Mouse (Mus musculus): ENCODE results near the gene Folr1.

Folr1 gene

DNA sequence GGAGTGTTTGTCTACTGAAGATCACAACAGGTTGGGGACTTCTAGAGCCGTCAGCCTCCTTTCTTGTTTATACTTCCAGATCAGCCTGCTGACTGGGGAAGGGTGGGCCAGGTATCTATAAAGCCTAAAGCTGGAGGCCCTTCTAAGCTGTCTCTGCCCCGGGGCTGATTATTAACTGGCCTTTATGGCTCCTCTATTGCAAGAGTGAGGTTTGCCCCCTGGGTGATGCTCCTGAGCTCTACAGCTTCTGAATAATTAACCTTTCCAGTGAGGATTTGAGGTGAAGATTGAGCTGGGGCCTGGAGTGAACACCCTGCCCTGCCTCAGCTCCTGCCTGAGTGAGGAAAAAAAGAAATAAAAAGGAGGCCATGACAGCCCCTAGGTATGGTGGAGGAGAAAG lies at the start of gene Folr1:
Folr1 (minus strand) TSS at position 160 of the 400 bp plus-strand sequence.
- no peak for DNase-seq (ENCODE audit: low spot score in 2 of 2)

DNA sequence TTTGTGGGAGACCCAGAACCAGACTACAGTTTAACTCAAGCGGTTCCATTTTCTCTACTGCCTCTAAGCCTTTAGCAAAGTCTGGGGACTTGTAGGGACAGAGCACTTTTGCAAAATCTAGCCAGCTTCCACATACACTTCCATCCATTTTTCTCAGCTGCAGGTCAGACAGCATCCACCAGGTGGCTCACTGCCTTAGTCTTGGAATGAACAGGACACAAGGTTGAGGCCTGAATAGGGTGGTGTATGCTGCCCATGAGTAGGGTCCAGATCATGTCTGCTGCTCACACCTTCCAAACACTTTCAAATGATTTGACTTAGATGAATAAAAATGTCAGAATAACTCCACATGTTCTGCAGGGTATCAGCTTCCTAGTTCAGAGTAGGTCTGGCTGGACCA lies 47.5 kb upstream of the Folr1 start:
- peak in 1 of 2 experiments; percentile 48 for DNase-seq (ENCODE audit: low spot score in 2 of 2)

DNA sequence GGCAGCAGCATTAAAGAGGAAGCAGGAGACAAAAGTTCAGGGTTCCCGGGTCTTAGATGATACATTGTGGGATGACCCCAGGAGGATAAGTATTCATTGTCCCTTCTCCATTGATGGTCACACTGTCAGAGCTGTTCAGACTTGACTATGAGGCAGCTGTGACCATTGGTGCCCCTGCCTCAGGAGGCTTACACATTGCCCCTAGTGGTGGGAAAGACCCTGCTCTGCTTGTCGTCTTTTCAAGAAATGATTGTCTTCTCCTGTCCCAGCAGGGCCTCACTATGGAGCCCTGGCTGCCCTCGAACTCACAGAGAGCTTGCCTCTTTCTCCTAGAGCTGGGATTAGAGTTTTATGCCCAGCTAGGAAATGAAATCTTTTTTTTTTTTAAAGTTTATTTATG lies 41.4 kb upstream of the Folr1 start:
- no peak for DNase-seq (ENCODE audit: low spot score in 2 of 2)

DNA sequence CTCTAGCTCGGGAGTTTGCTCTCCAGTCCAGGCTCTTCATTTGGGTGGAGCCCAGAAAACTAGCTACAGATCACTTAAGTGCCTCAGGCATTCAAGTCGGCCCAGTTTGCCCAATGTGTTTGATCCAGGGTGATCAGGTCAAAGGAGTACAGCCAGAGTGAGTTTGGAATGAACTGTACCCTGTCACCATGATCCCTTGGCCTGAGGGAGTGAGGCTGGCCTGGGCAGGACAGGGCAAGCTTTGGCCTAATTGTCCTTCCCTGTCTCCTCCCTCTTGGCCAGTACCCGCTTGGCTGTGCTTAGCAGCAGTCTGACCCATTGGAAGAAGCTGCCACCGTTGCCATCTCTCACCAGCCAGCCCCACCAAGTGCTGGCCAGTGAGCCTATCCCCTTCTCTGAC lies 39.5 kb upstream of the Folr1 start:
- DNase-seq (ENCODE audit: low spot score in 2 of 2): no peak

DNA sequence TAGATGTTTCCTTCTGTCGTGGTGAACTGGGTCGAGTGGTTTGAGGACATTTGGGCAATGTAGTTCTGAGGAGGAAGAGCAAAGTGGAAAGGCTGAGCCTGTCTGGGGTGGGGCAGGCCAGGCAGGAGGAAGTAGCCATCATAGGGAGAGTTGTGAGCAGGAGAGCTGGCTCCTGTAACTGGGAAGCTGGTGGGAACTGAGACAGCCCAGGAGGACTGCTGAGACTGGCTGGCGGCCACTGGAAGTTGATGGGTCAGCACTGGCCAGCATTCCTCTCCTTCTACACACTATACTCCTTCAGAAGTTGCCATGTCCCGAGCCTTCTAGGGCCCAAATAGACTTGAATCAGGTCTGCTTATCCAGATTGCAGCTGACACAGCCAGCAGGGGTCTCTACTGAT lies 37.8 kb upstream of the Folr1 start:
- DNase-seq (ENCODE audit: low spot score in 2 of 2): no peak

DNA sequence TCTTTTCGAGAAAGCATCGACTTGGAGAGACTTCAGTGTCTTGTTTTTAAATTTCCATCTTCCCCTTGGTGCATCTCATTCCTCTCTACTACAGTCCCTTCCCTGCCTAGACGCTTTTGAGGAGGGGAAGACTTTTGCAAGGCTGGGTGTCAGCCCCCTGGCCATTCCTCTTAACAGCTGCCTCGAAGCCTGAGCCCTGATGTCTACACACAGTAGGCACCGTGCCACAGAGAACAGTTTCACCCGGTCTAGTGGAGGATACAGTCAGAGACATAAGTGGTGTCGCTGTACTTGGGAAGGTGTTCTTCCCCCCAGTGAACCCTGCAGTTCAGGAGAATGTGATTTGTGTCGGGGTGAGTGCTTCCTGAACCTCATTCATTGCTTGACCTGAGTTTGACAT lies 36.1 kb upstream of the Folr1 start:
- no peak for DNase-seq (ENCODE audit: low spot score in 2 of 2)

DNA sequence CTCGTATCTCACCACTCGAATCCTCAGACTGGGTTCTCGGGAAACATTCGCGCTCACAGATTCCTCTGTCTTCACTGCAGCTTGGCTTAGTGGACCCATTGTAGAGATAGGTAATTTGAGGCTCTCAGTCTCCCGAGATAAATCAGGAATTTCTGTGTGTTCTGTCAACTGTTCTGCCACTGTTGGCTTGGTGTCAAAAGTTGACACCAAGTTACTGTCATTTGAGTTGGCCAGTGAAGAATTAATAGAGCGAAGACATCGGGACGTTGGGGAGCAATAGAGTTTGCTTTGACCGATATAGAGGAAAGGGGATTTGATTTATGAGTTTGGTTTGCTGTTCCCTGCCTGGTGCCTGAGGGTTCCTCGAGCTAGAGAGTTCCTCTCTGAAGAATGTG lies 35.7 kb upstream of the Folr1 start, which contains the start of gene Tomt:
Tomt (minus strand) TSS at position 73 of the 395 bp plus-strand sequence.
- DNase-seq (ENCODE audit: low spot score in 2 of 2): no peak

DNA sequence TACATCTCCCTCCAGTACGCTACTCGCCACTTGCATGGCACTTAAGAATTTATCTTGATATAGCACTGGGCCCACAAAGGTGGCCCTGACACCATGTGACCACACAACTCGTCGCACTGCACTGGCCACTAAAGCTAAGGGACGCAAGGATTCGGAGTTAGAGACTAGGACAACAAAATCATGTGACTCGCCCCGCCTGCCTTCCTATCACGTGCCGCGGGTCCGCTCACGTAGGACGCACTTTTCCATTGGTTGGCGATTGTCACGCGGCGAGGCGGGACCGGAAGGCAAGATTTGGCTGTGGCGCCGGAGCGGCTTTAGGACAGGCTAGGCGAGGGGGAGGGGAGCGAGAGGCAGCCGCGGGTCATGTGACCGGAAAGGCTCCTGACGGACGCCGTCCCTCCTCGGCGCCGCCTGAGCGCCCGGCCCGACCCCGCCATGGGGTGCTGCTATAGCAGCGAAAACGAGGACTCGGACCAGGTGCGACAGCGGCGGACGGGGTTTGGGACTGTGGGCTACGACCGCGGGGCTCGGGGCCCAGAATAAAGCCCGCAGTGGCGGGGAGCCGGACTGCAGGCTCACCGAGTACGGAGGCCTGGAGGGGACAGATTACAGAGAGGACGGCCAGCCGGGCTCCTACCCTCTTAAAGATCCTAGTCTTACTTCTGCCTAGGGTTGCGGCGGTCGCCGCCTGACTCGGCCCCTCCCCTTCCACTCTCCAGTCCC lies 35.1 kb upstream of the Folr1 start, which contains the start of gene Lamtor1:
Lamtor1 (plus strand) TSS at position 344 of the 726 bp plus-strand sequence.
- peak; percentile 98 to 100 for DNase-seq (ENCODE audit: low spot score in 2 of 2)

DNA sequence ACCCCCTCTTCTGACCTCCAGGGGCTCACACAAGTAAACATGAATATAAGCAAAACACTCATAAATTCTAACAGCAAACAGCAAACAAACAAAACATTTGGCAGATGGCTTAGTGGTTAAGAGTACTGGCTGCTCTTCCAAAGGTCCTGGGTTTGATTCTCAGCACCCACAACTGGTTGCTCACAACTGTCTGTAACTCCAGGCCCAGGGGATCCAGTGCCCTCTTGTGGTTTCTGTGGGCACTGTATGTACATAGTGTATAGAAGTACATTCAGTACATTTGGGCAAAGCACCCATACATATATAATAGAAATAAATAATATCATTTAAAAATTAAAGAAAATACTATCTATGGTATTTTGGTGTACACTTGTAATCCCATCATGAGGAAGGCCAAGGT lies 32.3 kb upstream of the Folr1 start:
- DNase-seq (ENCODE audit: low spot score in 2 of 2): no peak

DNA sequence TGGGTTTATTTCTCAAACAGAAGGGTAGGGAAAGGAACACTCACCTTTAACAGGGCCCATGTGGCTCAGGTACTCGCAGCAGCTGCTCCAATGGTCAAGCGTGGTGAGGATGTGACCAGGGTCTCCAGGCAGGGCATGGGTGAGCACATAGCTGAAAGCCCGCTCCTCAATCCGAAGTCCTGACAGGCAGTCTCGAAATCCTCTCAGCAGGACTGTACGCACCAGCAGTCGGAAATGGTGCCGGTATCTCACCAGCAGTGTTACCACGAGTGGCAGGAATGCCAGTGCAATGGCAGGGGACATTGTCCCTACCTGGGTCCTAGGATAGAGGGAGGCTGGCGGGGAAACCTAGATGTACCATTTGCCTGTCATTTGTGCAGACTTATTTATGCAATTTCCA lies 31.4 kb upstream of the Folr1 start:
- no peak for DNase-seq (ENCODE audit: low spot score in 2 of 2)

DNA sequence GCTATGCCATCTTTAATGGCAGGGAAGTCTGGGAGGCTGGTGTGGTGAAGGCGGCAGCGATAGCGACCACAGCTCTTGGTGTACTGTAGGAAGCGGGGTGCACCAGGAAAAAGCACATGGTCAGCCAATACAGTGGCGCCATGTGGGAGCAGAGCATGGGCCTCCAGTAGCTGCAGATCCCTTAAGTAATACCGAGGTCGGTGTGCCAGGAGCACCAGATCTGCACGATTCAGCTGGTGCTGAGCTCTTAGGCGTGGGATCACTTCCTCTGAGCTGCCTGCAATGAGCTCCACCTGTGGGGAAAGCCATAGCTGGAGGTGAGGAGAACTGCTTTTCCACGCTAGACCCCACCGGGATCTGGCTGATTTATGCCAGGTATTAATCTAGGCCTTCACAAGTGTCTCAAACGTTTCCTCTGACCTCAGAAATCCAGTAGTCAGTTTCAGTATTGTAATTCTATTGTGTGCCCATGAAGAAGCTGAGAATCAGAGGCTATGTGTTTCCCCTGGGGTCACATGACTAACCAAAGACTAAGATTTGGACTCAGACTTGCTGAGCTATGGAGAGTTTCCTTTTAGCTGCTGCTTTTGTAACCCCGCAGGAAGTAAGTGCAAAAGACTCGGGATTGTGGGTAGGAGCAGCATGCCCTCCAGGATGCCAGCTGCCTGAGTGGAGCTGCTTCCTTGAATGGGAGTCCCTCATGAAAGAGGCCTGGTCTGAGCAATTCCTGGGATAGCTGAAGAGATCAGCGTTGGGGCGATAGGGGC lies 29.9 kb upstream of the Folr1 start:
- DNase-seq (ENCODE audit: low spot score in 2 of 2): no peak

DNA sequence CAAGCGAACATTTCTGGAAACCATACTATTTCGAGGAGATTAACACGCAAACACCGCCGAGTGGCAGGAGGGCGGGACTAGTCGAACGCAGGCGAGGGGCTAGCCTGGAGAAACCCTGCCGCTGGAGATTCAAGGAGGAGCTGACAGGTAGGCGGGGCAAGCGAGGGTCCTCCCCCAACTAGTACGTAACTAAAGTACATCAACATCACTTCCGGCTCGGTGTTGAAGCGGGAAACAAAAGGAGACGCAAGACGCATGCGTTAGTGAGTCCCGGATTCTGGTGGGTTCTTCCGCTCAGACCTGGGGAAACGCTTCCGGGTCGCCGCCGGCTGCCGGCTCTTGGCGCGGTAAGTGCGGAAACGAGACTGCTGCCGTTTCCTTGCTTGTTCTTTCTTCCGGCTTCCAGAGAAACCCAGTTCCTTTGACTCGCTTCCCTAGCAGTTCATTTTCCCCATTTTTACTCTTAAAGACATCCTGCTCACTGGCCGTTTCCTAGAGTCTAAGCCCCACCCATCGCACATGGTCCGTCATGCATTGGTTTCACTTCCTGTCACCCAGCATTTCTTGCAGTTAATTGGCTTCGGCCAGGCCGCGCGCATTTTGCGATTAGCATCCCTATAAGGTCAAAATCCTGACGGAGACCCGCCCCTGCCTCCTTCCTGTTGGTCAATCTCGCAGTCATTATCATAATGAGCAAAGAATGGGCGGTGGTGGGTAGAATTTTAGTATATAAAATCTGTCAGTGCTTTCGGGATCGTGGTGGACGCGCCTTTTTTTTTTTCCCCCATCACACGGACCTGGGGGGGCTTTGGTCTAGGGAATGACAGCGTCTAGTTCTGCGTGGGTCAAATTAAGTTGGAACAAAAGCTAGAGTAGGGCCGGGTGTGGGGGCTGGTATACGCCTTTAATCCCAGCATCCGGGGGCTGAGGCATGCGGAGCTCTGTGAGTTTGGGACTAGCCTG lies 25.8 kb upstream of the Folr1 start:
- DNase-seq (ENCODE audit: low spot score in 2 of 2): peak; percentile 85 to 95

DNA sequence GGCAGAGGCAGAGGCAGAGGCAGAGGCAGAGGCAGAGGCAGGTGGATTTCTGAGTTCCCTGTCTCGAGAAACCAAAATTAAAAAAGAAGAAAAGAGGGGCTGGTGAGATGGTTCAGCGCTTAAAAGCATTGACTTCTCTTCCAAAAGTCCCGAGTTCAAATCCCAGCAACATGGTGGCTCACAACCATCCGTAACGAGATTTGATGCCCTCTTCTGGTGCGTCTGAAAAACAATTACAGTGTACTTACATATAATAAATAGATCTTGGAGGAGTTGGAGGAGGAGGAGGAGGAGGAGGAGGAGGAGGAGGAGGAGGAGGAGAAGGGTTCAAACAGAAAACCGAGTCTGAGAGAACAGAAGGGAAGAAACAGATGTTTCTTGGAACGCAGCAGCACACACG lies 25.1 kb upstream of the Folr1 start:
- DNase-seq (ENCODE audit: low spot score in 2 of 2): no peak

DNA sequence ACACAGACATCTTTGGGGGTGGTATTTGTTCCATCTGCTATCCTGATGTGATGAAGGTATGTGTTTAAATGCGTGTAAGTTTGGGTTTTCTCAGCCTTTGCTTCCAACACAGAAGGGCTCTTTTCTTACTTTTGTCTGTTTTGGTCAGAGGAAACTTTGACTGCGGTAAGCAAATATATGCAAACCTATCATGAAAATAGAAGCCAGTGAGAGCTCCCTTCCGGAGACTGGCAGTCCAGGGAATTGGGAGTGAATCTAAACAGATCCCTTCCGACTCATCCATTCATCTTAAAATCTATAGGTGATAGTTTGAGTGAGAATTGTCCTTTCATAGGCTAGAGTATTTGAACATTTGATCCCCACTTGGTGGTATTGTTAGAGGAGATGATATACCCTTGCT lies 17.9 kb upstream of the Folr1 start:
- DNase-seq (ENCODE audit: low spot score in 2 of 2): no peak

DNA sequence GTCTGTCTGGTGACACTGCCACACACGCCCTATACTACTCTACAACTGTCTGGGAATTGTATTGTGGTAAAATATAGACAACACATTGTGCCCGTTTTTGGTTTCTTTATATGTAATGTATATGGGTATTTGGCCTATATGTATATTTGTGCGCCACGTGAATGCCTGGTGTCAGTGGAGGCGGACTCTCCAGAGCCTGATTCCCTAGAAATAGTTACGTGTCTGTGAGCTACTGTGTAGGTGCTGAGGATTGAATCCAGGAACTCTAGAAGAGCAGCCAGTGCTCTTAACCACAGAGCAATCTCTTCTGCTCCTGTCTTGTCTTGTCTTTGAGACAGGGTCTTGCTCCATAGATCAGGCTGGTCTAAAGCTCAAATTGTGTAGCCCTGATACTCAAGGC lies 15.7 kb upstream of the Folr1 start:
- DNase-seq (ENCODE audit: low spot score in 2 of 2): no peak

DNA sequence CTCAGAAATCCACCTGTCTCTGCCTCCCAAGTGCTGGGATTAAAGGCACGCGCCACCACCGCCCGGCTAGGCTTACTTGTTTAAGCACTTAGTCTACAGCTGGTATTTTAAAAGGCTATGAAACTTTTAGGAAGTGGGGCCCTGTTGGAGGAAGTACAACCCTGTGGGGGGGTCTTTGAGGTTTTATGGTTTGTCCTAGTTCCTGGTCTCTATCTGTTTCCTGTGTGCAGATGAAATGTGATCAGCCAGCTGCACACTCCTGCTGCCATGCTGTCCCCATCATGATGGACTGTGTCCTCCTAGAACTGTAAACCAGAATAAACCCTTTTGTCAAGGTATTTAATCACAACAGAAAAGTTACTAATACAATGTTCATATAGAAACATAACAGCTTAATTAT lies 13.6 kb upstream of the Folr1 start:
- no peak for DNase-seq (ENCODE audit: low spot score in 2 of 2)

DNA sequence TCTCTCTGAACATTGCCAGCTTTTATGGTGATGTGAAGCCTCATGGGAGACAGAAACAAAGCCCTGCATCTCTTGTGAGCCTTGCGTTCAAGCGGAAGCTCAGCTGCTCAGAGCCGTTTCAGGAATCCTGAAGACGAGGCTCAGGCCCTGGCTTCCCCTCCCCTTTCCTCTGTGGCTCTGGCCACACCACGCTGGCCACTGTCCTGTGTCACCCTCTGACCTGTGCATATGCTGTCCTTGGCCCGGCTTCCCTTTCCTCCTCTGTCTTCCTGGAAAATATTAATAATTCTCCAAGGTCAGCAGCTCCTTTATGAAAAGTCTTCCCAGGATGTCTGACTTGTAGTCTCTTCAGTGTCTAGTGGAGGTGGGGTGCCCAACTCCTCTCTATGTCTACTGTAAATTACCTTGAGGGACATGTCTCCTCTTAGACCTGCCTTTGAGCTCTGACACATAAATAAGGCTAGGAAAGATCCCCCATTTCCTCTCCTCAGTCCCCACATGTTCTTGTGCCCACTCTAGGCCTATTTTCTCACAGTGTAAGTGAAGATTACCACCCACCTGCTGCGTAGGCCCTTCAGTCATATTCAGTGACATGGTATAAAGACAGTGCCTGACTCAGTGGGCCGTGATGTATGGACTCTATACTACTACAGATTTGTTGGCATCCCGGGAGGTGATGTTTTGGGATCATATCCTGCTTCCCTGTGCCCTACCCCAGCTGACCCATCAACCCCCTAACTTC lies 12.0 kb upstream of the Folr1 start:
- no peak for DNase-seq (ENCODE audit: low spot score in 2 of 2)

DNA sequence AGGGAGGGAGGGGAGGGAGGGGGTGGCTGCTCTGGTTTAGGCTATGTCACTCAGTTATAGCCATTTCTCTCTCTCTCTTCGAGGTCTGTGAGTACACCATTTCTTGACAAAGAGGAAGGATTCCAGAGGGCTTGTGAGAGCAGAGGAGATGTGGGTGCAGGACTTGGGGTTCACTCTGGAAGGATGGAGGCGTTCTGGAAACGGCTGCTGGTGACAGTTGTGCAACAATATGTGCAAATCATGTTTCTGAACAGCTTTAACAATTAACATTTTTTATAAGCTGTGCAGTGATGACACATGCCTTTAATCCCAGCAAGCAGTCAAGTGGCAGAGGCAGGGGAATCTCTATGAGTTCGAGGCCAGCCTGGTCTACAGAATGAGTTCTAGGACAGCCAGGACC lies 10.3 kb upstream of the Folr1 start:
- no peak for DNase-seq (ENCODE audit: low spot score in 2 of 2)

DNA sequence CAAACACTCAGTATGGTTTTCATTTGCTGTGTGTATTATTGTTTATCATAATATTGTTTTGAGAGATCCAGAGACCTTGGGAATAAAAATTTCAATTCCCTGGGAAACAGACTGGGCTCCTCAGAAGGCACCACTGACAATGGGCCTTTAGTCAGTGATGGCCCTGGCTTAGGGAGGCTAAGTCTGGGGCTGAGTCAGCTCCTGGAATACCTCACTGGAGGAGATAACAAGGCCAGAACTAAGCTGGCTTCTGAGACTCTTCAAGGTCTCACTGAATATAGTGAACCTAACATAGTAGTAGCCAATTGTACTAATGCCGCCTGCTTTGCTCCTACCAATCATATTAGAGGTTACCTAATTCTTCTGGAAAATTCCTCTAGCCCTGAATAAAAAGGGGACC lies 5.4 kb upstream of the Folr1 start:
- no peak for DNase-seq (ENCODE audit: low spot score in 2 of 2)

DNA sequence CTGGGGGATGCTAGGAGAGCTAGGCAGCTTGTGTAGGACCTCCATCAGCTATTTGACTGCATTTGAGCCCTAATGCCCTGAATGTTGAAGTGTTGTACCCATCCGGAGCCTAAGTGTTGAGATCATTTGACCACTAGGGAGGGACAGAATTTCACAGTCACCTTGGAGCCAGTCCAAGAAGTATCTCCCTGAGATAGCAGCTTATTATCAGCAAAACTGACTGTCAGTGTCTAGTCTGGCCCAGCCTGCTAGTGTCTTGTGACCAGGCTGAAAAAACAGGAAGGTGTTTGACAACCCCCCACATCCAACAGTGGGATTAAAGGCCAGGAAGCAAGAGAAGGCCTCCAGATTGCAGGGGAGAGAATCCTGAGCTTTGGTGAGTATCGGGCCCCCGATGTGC lies 708 bp upstream of the Folr1 start:
- no peak for DNase-seq (ENCODE audit: low spot score in 2 of 2)

DNA sequence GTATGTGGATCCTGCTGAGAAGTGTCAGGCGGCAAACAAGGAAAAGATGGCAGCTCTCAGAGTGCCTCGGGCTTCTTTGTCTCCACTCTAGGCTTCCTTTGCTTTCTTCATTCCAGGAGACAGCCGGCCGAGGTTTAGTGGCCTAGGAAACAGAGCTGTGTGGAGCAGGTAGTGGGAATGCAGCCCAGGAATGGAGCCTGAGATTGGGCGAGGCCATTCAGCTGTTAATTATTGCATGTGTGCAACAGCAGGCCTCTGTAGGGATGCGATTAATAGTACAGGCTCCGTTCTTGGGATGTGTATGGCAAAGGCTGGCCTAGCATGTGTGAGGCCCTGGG lies 1.5 kb downstream of the Folr1 start:
- DNase-seq (ENCODE audit: low spot score in 2 of 2): no peak

Measured in urinary bladder, adult 18-20 months (tissue).